Mouse (Mus musculus) midbrain, embryonic 10.5 days (tissue): ENCODE data around the gene Rnf43. TPM values are rescaled to one million over a fixed set of nuclear protein-coding genes. Genes with fewer than 3 reads are reported as not detected.

Experiments used
- microRNA counts: library from miRNA; unstranded; fragments of <30 nt; microRNA quantifications from one replicate; lab custom pipeline; 2017
- microRNA-seq: library from miRNA; unstranded; fragments of <30 nt; microRNA quantifications from one replicate; pipeline ENCODE4, GENCODE M21; 2017
- polyA plus RNA-seq: library from polyadenylated mRNA; unstranded; fragments of >200 nt; fragmentation: Nextera tagmentation; extraction: Ambion mirVana; gene quantifications from 2 replicates; pipeline ENCODE4 v1.2.1, GENCODE M21; 2016

Rnf43 gene
- polyA plus RNA-seq, 1 experiment from 2014 or later: 0.95 TPM

MicroRNA genes within 50 kb of the gene (microRNA counts, 519-probe panel; counts per million panel counts)
- 6,212 counts per million, percentile 56 among the panel's probes with 10 or more counts for microRNA mmu-miR-142-3p (lab: Ali Mortazavi, UCI)
- microRNA mmu-miR-142-5p (lab: Ali Mortazavi, UCI): 5,731 counts per million, percentile 44 among the panel's probes with 10 or more counts

Small RNA genes lying within 50 kb of the gene (microRNA-seq; reads per million reads assigned to microRNA genes)
- gene Mir142: not detected
- gene Mir142b: not detected

Other genes starting within 250 kb of the Rnf43 start
- not detected in 2 replicates for gene Gm11492, start 96.1 kb upstream of the Rnf43 start, polyA plus RNA-seq
- gene Sept4, start 93.8 kb upstream of the Rnf43 start, polyA plus RNA-seq: 10.7 and 11.3 TPM in 2 replicates
- 63.5 and 69.8 TPM in 2 replicates for gene Mtmr4, start 70.6 kb upstream of the Rnf43 start, polyA plus RNA-seq
- gene Hsf5, start 45.6 kb upstream of the Rnf43 start, polyA plus RNA-seq: 0.40 and 0.42 TPM in 2 replicates
- 157 and 171 TPM in 2 replicates for gene Supt4a, start 74.8 kb downstream of the Rnf43 start, polyA plus RNA-seq
- 8.2 and 14.7 TPM in 2 replicates for gene Tspoap1, start 97.8 kb downstream of the Rnf43 start, polyA plus RNA-seq
- gene Mpo, start 130.9 kb downstream of the Rnf43 start, polyA plus RNA-seq: 2.5 and 2.7 TPM in 2 replicates
- gene Lpo, start 165.6 kb downstream of the Rnf43 start, polyA plus RNA-seq: 0.20 and 0.56 TPM in 2 replicates
- 18.1 and 18.8 TPM in 2 replicates for gene Mks1, start 190.5 kb downstream of the Rnf43 start, polyA plus RNA-seq
- not detected in 2 replicates for gene Epx, start 212.8 kb downstream of the Rnf43 start, polyA plus RNA-seq
- not detected in 2 replicates for gene Olfr462, start 229.5 kb downstream of the Rnf43 start, polyA plus RNA-seq
- gene Olfr463, start 234.7 kb downstream of the Rnf43 start, polyA plus RNA-seq: not detected in 2 replicates